ENCODE assay signal across 10 mouse cellular contexts in the genomic region with DNA sequence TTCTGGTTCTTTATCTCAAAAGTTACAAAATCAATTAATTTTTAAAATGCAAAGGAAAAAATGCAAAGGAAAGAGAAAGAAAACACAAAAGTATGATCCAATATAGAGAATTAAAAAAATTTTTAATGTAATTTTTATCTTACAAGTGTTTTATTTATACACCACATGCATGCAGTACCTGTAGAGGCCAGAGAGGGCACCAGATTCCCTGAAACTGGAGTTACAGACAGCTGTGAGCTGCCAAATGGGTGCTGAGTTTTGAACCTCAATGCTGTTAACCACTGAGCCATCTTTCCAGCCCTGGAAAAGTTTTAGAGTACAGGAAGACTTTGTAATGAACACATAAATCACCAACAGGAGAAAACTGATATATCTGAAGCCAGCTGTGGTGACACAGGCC. TPM values are rescaled to one million over a fixed set of nuclear protein-coding genes. Genes with fewer than 3 reads are reported as not detected.
DNase-seq lines count a peak whose midpoint lies in the region; ATAC-seq and TF ChIP-seq lines count a peak whose summit lies in the region.
"Had no signal": no experiment of that assay in that cellular context is flagged by ENCODE, and none has a peak within 500 bp of the region (broad histone marks: within the 10 kb centered on the region; RNA-seq: fewer than 3 reads in every experiment).

No protein-coding gene starts in this region.

- TF ChIP-seq EP300 in stomach, postnatal 0 days (optimal IDR thresholded peaks at IDR 0.05): no peak

- TF ChIP-seq CTCF in intestine, postnatal 0 days (IDR thresholded peaks at IDR 0.05; ENCODE audit: low read depth): peak; percentile 59
- TF ChIP-seq CTCF in stomach, postnatal 0 days (IDR thresholded peaks at IDR 0.05; ENCODE audit: low read depth): peak; percentile 61

- no peak overlapping the region for H3K27ac ChIP-seq in intestine, postnatal 0 days (ENCODE audit: low read depth, low read length)
- no peak overlapping the region for H3K27ac ChIP-seq in intestine, embryonic 16.5 days (ENCODE audit: low read length)
- no peak overlapping the region for H3K27ac ChIP-seq in stomach, postnatal 0 days (replicated peaks)

- H3K9me3 ChIP-seq in intestine, postnatal 0 days (ENCODE audit: control insufficient read depth): no peaks in the 10 kb centered on the region
- 0 out of 2 replicates have a peak, but pooled peaks cover 3% of the 10 kb centered on the region for H3K9me3 ChIP-seq in intestine, embryonic 16.5 days (ENCODE audit: control insufficient read depth, low read length)
- H3K9me3 ChIP-seq in stomach, postnatal 0 days (ENCODE audit: control insufficient read depth, low read length): no peaks in the 10 kb centered on the region

- no peaks in the 10 kb centered on the region for H3K36me3 ChIP-seq in intestine, postnatal 0 days (ENCODE audit: control insufficient read depth, insufficient read depth)
- H3K36me3 ChIP-seq in intestine, embryonic 16.5 days (ENCODE audit: control insufficient read depth, insufficient read depth, low read length): no peaks in the 10 kb centered on the region
- no peaks in the 10 kb centered on the region for H3K36me3 ChIP-seq in stomach, postnatal 0 days (ENCODE audit: control insufficient read depth, insufficient read depth, low read length)

- no peak for ATAC-seq in intestine, postnatal 0 days
- ATAC-seq in intestine, embryonic 16.5 days: no peak
- ATAC-seq in stomach, postnatal 0 days (ENCODE audit: low FRiP score, low TSS enrichment): no peak

- H3K27me3 ChIP-seq in intestine, postnatal 0 days (replicated peaks; ENCODE audit: control insufficient read depth, insufficient read depth, low read length): no peaks in the 10 kb centered on the region
- H3K27me3 ChIP-seq in intestine, embryonic 16.5 days (replicated peaks; ENCODE audit: control insufficient read depth, insufficient read depth, low read length): no peaks in the 10 kb centered on the region
- no peaks in the 10 kb centered on the region for H3K27me3 ChIP-seq in stomach, postnatal 0 days (ENCODE audit: control insufficient read depth, insufficient read depth, low read length)

- DNase-seq in retina, postnatal 1 day: peak; percentile 38
- no peak for DNase-seq in retina, embryonic 14.5 days (ENCODE audit: low spot score)
- DNase-seq in R1 (ENCODE audit: low read depth, low spot score): peak; percentile 73
- peak; percentile 44 for DNase-seq in stomach, postnatal 0 days (ENCODE audit: low spot score)
- DNase-seq in gastrocnemius, postnatal 25 days: no peak
- DNase-seq: cerebellum, postnatal 36 days; gastrocnemius, postnatal 36 days; kidney, postnatal 10 days had no signal

- H3K9ac ChIP-seq in intestine, postnatal 0 days (ENCODE audit: low read depth, low read length): no peak overlapping the region
- no peak overlapping the region for H3K9ac ChIP-seq in intestine, embryonic 16.5 days (ENCODE audit: low read depth, low read length)
- no peak overlapping the region for H3K9ac ChIP-seq in stomach, postnatal 0 days (ENCODE audit: low read length)

- no peak overlapping the region for H3K4me2 ChIP-seq in intestine, postnatal 0 days (replicated peaks; ENCODE audit: low read depth)
- H3K4me2 ChIP-seq in intestine, embryonic 16.5 days (ENCODE audit: low read depth, low read length): no peak overlapping the region
- no peak overlapping the region for H3K4me2 ChIP-seq in stomach, postnatal 0 days (replicated peaks; ENCODE audit: low read depth)

- no peak overlapping the region for H3K4me3 ChIP-seq in intestine, postnatal 0 days (ENCODE audit: low read depth, low read length)
- H3K4me3 ChIP-seq in intestine, embryonic 16.5 days (ENCODE audit: low read length): no peak overlapping the region
- no peak overlapping the region for H3K4me3 ChIP-seq in stomach, postnatal 0 days (ENCODE audit: low read depth, low read length)

- H3K4me1 ChIP-seq in intestine, postnatal 0 days (replicated peaks; ENCODE audit: control insufficient read depth, insufficient read depth, low read length): no peaks in the 10 kb centered on the region
- H3K4me1 ChIP-seq in intestine, embryonic 16.5 days (ENCODE audit: control insufficient read depth, insufficient read depth, low read length): no peaks in the 10 kb centered on the region
- no peaks in the 10 kb centered on the region for H3K4me1 ChIP-seq in stomach, postnatal 0 days (replicated peaks; ENCODE audit: control insufficient read depth, insufficient read depth)

RNA-seq across cellular contexts. Expression of a gene that starts 22.3 kb away (rescaled TPM):
- polyA plus RNA-seq in intestine, postnatal 0 days (2015; fragmentation: Nextera tagmentation; extraction: Ambion mirVana): 28.0 and 30.5 TPM in 2 replicates
- polyA plus RNA-seq in intestine, embryonic 16.5 days (2015; fragmentation: Nextera tagmentation; extraction: Ambion mirVana): 26.8 and 28.0 TPM in 2 replicates
- 23.1 and 23.5 TPM in 2 replicates for polyA plus RNA-seq in stomach, postnatal 0 days (2015; fragmentation: Nextera tagmentation; extraction: Ambion mirVana)
- 1 to 10 TPM; 6.9 to 8.1 TPM for total RNA-seq in gastrocnemius, postnatal 25 days (2021)

RNA-seq across cellular contexts. Expression of a gene that starts 32.1 kb away (rescaled TPM):
- 28.7 and 30.0 TPM in 2 replicates for polyA plus RNA-seq in intestine, postnatal 0 days (2015; fragmentation: Nextera tagmentation; extraction: Ambion mirVana)
- polyA plus RNA-seq in intestine, embryonic 16.5 days (2015; fragmentation: Nextera tagmentation; extraction: Ambion mirVana): 30.9 and 34.0 TPM in 2 replicates
- 14.2 and 15.3 TPM in 2 replicates for polyA plus RNA-seq in stomach, postnatal 0 days (2015; fragmentation: Nextera tagmentation; extraction: Ambion mirVana)
- total RNA-seq in gastrocnemius, postnatal 25 days (2021): 10 to 100 TPM; 19.9 to 24.3 TPM

Comparison
In these comparisons a context has a peak if more than half of its experiments do, and no peak if none do; other contexts are left out.
1. DNase-seq: peak in retina, postnatal 1 day (single experiment), R1 (single experiment) and stomach, postnatal 0 days (single experiment); none in retina, embryonic 14.5 days (single experiment) and gastrocnemius, postnatal 25 days (single experiment).